Mouse (Mus musculus) kidney, embryonic 16.5 days (tissue): Measurements from ENCODE around the gene Shroom3. TPM values are rescaled to one million over a fixed set of nuclear protein-coding genes. Genes with fewer than 3 reads are reported as not detected.
A peak's percentile ranks its signal among the peaks of the same experiment; 100 is the strongest.

ENCODE experiments used
- ATAC-seq: fragments of 200-750 bp; cut with Nextera tagmentation; 2 replicates; pipeline ENCODE4 v1.8.0; 2017; ENCODE audit warnings: moderate TSS enrichment; ENCODE audit not compliant: low FRiP score, low TSS enrichment
- H3K27ac ChIP-seq: fragments of 300-500 bp; sonication (generic); 2 replicates; pipeline ENCODE4 v1.5.1; 2014; ENCODE audit warnings: low read length
- H3K27me3 ChIP-seq: fragments of 300-500 bp; sonication (generic); 2 replicates; pipeline ENCODE4 v1.6.1; 2014; ENCODE audit warnings: low read length, control low read depth, mixed read lengths; ENCODE audit not compliant: insufficient read depth
- H3K36me3 ChIP-seq: fragments of 300-500 bp; sonication (generic); 2 replicates; pipeline ENCODE4 v1.6.1; 2014; ENCODE audit warnings: low read length, control low read depth, mixed read lengths; ENCODE audit not compliant: insufficient read depth
- H3K4me1 ChIP-seq: fragments of 300-500 bp; sonication (generic); 2 replicates; pipeline ENCODE4 v1.6.1; 2014; ENCODE audit warnings: low read length, control low read depth, mixed read lengths; ENCODE audit not compliant: insufficient read depth
- H3K4me2 ChIP-seq: fragments of 300-500 bp; sonication (generic); replicated peaks from 2 replicates; pipeline ENCODE4 v1.6.1; 2014; ENCODE audit warnings: low read depth, low read length
- H3K4me3 ChIP-seq: fragments of 300-500 bp; sonication (generic); 2 replicates; pipeline ENCODE4 v1.5.1; 2014; ENCODE audit warnings: mild to moderate bottlenecking, low read length
- H3K9ac ChIP-seq: fragments of 300-500 bp; sonication (generic); replicated peaks from 2 replicates; pipeline ENCODE4 v1.6.1; 2014; ENCODE audit warnings: low read length
- H3K9me3 ChIP-seq: fragments of 300-500 bp; sonication (generic); 2 replicates; pipeline ENCODE4 v1.6.1; 2016; ENCODE audit warnings: low read length, control low read depth
- WGBS: fragments of 180-500 bp; shearing (Covaris S2); extraction: QIAGEN DNeasy Blood & Tissue Kit; methylation state at CpG from one replicate; pipeline ENCODE4 v1.1.7; 2014; 5-methylcytosine and 5-hydroxymethylcytosine counted together
- polyA plus RNA-seq: library from polyadenylated mRNA; unstranded; fragments of >200 nt; fragmentation: Nextera tagmentation; extraction: Ambion mirVana; gene quantifications from 2 replicates; pipeline ENCODE4 v1.2.1, GENCODE M21; 2015

The Shroom3 gene
- polyA plus RNA-seq, 1 experiment from 2014 or later, result 8.3 TPM

- ATAC-seq, result no peak
- WGBS, result 73% methylated on average over 7 of the region's 7 CpGs
- Histone ChIP-seq H3K27me3 (no peaks in the 10 kb centered on the region), H3K27ac (no peak overlapping the region), H3K9ac (no peak overlapping the region), H3K4me1 (peaks cover 31% of the 10 kb centered on the region), H3K4me2 (no peak overlapping the region), H3K9me3 (no peaks in the 10 kb centered on the region), H3K36me3 (no peaks in the 10 kb centered on the region), H3K4me3 (no peak overlapping the region)
Observed at GRCm38 (mm10) chr5:92857177-92857576, 173.9 kb downstream of the Shroom3 start.

DNA sequence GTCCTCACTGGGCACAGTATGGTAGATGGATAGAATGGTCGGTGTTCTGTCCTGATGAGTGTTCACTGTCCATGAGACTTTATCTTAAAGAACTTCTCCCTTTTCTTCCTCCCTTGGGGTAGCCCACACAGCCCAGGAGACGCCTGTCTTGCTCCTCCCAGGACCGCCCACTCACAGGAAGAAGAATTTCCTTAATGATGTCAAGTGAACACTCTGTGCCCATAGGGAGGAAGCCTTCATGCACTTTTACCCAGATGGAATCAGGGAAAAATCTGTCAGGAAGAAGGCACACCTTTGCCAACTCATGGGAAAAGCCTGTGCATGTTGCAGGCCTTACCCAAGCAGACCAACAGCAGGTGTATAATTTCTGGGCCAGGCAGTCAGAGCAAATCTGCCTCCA, 174.9 kb downstream of the Shroom3 start:
- H3K4me2 ChIP-seq, result no peak overlapping the region
- no peaks in the 10 kb centered on the region for H3K36me3 ChIP-seq
- WGBS, result 76% methylated on average over 3 of the region's 3 CpGs
- no peak overlapping the region for H3K9ac ChIP-seq
- 0 out of 2 replicates have a peak overlapping the region, but pooled peaks have one; percentile 22 for H3K27ac ChIP-seq
- no peaks in the 10 kb centered on the region for H3K9me3 ChIP-seq
- H3K4me3 ChIP-seq, result no peak overlapping the region
- H3K4me1 ChIP-seq, result peaks cover 31% of the 10 kb centered on the region
- H3K27me3 ChIP-seq, result no peaks in the 10 kb centered on the region
- ATAC-seq, result no peak

- H3K36me3 ChIP-seq, result no peaks in the 10 kb centered on the region
- no peak for ATAC-seq
- 84% methylated on average over 4 of the region's 4 CpGs for WGBS
- no peak overlapping the region for H3K4me3 ChIP-seq
- H3K4me2 ChIP-seq, result no peak overlapping the region
- no peaks in the 10 kb centered on the region for H3K27me3 ChIP-seq
- no peak overlapping the region for H3K9ac ChIP-seq
- peak overlapping the region; percentile 22; the same call in 1 of the 2 replicates for H3K27ac ChIP-seq
- H3K4me1 ChIP-seq, result peaks cover 31% of the 10 kb centered on the region
- H3K9me3 ChIP-seq, result no peaks in the 10 kb centered on the region
Observed at GRCm38 (mm10) chr5:92858576-92858975, 175.3 kb downstream of the Shroom3 start.

DNA sequence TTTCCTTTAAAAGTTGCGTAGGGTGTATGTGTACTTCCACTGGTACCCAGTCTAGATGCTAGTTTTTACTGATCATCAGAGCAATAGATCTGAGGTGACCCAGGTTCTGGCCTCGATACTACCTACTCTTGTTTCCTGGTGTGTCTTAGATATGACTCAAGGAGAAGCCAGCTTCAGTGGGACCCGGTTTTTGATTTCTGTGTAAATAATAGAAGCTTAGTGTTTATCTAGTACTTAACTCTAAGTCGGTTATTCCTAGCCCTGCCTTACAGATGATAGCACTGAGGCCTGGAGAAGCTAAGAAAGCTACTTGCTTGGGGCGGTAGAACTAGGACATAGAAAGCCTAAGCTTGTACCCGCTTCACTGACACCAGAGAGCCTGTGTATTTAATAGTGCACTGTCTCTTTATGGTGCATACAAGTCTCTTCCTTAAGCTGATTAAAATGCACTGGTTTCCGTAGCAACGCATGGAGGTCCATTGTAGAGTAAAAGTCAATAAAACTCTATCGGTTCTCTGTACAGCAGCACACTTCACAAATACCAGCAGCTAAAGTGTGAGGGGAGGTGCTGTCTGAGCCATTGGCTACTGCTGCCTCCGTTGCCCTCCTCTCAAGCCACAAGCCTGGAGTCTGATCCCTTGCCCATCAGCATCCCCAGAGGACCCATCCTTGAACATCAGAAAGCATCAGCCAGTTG, 178.3 kb downstream of the Shroom3 start:
- 57% methylated on average over 10 of the region's 10 CpGs for WGBS
- no peak overlapping the region for H3K27ac ChIP-seq
- H3K9me3 ChIP-seq, result no peaks in the 10 kb centered on the region
- H3K4me3 ChIP-seq, result no peak overlapping the region
- no peaks in the 10 kb centered on the region for H3K27me3 ChIP-seq
- H3K36me3 ChIP-seq, result no peaks in the 10 kb centered on the region
- ATAC-seq, result no peak
- H3K4me2 ChIP-seq, result no peak overlapping the region
- H3K9ac ChIP-seq, result no peak overlapping the region
- peaks cover 25% of the 10 kb centered on the region for H3K4me1 ChIP-seq

DNA sequence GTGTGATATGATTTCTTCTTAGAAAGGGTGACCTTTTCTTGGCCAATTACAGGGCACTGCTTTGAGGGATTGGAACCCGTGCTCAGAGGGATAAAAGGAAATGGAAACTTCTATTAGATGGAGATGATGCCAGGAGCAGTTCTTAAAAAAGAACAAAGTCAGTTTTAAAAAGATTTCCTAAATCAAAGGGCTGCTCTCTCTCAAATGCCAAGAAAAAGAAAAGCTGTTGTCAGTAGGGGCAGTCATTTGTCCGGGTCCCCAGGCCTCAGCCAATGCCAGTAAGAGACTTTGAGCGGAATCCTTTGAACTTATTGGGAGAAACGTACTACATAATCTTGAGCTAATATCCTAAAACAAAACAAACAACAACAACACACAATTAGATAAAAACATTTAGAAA, 181.9 kb downstream of the Shroom3 start:
- Histone ChIP-seq H3K9me3 (no peaks in the 10 kb centered on the region), H3K9ac (no peak overlapping the region), H3K4me1 (peaks cover 16% of the 10 kb centered on the region), H3K4me3 (no peak overlapping the region), H3K4me2 (no peak overlapping the region), H3K27me3 (no peaks in the 10 kb centered on the region), H3K36me3 (no peaks in the 10 kb centered on the region), H3K27ac (no peak overlapping the region)
- ATAC-seq, result no peak
- 78% methylated on average over 4 of the region's 4 CpGs for WGBS

DNA sequence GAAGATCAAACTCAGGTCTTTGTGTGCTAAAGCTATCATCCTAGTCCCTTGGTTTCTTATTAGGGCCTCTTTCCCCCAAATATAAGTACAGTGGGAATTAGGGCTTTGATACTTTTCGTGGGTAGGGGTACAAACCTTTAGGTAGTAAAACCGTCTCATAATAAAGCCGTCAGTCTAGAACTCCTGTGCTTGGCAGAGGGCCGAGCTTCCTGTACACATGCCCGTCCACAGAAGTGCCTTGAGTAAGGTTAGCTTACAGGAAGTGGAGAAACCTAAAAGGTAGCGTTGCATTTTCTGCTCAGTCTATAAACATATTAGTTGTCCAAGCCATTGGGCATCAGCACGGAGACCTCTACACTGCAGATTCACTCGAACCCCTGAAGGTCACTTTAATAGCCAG, 183.3 kb downstream of the Shroom3 start:
- Histone ChIP-seq H3K4me1 (peaks cover 13% of the 10 kb centered on the region), H3K4me2 (no peak overlapping the region), H3K27me3 (no peaks in the 10 kb centered on the region), H3K4me3 (no peak overlapping the region), H3K36me3 (no peaks in the 10 kb centered on the region), H3K9ac (no peak overlapping the region), H3K9me3 (no peaks in the 10 kb centered on the region), H3K27ac (no peak overlapping the region)
- 44% methylated on average over 8 of the region's 8 CpGs for WGBS
- ATAC-seq, result no peak

DNA sequence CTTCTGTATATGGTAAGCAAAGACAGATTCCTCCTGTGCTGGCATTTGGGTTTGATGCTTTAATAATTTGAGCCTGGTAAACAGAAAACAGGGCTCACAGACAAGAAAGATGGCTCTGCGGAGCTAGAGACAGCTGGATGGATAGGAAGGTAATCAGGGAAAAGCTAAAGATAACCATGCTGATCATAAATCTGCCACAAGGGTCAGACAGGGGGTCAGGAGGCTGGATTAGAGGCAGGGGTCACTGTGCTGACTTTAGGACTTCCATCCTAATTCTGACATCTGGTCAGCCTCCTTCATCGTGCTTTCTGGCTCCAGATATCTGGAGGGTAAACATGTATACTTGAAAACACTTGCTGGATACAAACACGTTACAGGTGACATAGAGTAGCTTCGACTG, 184.0 kb downstream of the Shroom3 start:
- Histone ChIP-seq H3K27ac (no peak overlapping the region), H3K9me3 (no peaks in the 10 kb centered on the region), H3K27me3 (no peaks in the 10 kb centered on the region), H3K4me3 (no peak overlapping the region), H3K36me3 (no peaks in the 10 kb centered on the region), H3K4me1 (peaks cover 7% of the 10 kb centered on the region; the same call in 1 of the 2 replicates), H3K4me2 (no peak overlapping the region), H3K9ac (no peak overlapping the region)
- 33% methylated on average over 4 of the region's 4 CpGs for WGBS
- ATAC-seq, result no peak

- H3K4me1 ChIP-seq, result peaks cover 7% of the 10 kb centered on the region; the same call in 1 of the 2 replicates
- H3K4me2 ChIP-seq, result no peak overlapping the region
- no peaks in the 10 kb centered on the region for H3K36me3 ChIP-seq
- H3K4me3 ChIP-seq, result no peak overlapping the region
- no peaks in the 10 kb centered on the region for H3K9me3 ChIP-seq
- H3K27me3 ChIP-seq, result no peaks in the 10 kb centered on the region
- 83% methylated on average over 2 of the region's 2 CpGs for WGBS
- no peak for ATAC-seq
- no peak overlapping the region for H3K27ac ChIP-seq
- no peak overlapping the region for H3K9ac ChIP-seq
Observed at GRCm38 (mm10) chr5:92868231-92868630, 185.0 kb downstream of the Shroom3 start.

DNA sequence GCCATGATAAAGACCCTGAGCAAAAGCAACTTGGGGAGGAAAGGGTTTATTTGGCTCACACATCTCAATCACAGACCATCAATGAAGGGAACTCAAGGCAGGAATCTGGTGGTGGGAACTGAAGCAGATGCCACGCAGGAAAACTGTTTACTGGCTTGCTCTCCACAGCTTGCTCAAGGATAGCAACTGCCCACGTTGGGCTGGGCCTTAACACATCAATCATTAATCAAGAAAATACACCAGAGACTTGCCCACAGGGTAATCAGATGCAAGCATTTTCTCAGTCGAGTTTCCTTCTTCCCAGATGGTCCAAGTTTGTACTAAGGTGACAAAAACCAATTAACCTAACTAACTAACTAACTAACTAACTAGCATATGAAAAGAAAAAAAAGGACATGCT, 187.8 kb downstream of the Shroom3 start:
- H3K4me2 ChIP-seq, result no peak overlapping the region
- no peaks in the 10 kb centered on the region for H3K9me3 ChIP-seq
- H3K36me3 ChIP-seq, result no peaks in the 10 kb centered on the region
- no peaks in the 10 kb centered on the region for H3K27me3 ChIP-seq
- ATAC-seq, result no peak
- H3K27ac ChIP-seq, result no peak overlapping the region
- 29% methylated on average over 3 of the region's 3 CpGs for WGBS
- no peak overlapping the region for H3K9ac ChIP-seq
- H3K4me3 ChIP-seq, result no peak overlapping the region
- H3K4me1 ChIP-seq, result peaks cover 7% of the 10 kb centered on the region; the same call in 1 of the 2 replicates

- Histone ChIP-seq H3K9ac (no peak overlapping the region), H3K4me3 (no peak overlapping the region)
- 64% methylated on average over 4 of the region's 4 CpGs for WGBS
Observed at GRCm38 (mm10) chr5:92872182-92872581, 188.9 kb downstream of the Shroom3 start.

More at GRCm38 (mm10) chr5:92872182-92872581, 188.9 kb downstream of the Shroom3 start:
- no peak for ATAC-seq
- H3K36me3 ChIP-seq, result no peaks in the 10 kb centered on the region
- no peak overlapping the region for H3K4me2 ChIP-seq
- H3K9me3 ChIP-seq, result no peaks in the 10 kb centered on the region
- no peak overlapping the region for H3K27ac ChIP-seq
- H3K4me1 ChIP-seq, result peaks cover 4% of the 10 kb centered on the region; the same call in 1 of the 2 replicates
- no peaks in the 10 kb centered on the region for H3K27me3 ChIP-seq
